25 mouse cellular contexts compared by ENCODE assay signal in genomic region chr3:46511157-46511556, GRCm38 (mm10).
A peak's percentile ranks its signal among the peaks of the same experiment; 100 is the strongest.
DNase-seq lines count a peak whose midpoint lies in the region; ATAC-seq and TF ChIP-seq lines count a peak whose summit lies in the region.
"Had no signal": no experiment of that assay in that cellular context is flagged by ENCODE, and none has a peak within 500 bp of the region (broad histone marks: within the 10 kb centered on the region; RNA-seq: fewer than 3 reads in every experiment).

No protein-coding gene starts in this region.

- H3K4me2 ChIP-seq in intestine, embryonic 14.5 days (ENCODE audit: low read length) = no peak overlapping the region
- no peak overlapping the region for H3K4me2 ChIP-seq in intestine, embryonic 16.5 days (ENCODE audit: low read depth, low read length)
- H3K4me2 ChIP-seq: embryonic facial prominence, embryonic 12.5 days; forebrain, embryonic 13.5 days; forebrain, embryonic 15.5 days had no signal

- H3K4me1 ChIP-seq in intestine, embryonic 14.5 days (replicated peaks; ENCODE audit: control insufficient read depth, insufficient read depth, low read length) = no peaks in the 10 kb centered on the region
- H3K4me1 ChIP-seq in intestine, embryonic 16.5 days (ENCODE audit: control insufficient read depth, insufficient read depth, low read length) = no peaks in the 10 kb centered on the region
- H3K4me1 ChIP-seq in ES-Bruce4 (ENCODE audit: control insufficient read depth, insufficient read depth, low read length) = no peaks in the 10 kb centered on the region
- H3K4me1 ChIP-seq: embryonic facial prominence, embryonic 10.5 days; embryonic facial prominence, embryonic 12.5 days; forebrain, embryonic 13.5 days; forebrain, embryonic 15.5 days had no signal

- no peak overlapping the region for H3K4me3 ChIP-seq in intestine, embryonic 14.5 days (ENCODE audit: low read depth, low read length)
- H3K4me3 ChIP-seq in intestine, embryonic 16.5 days (ENCODE audit: low read length) = no peak overlapping the region
- no peak overlapping the region for H3K4me3 ChIP-seq in ES-Bruce4 (ENCODE audit: low read depth, low read length)
- H3K4me3 ChIP-seq: embryonic facial prominence, embryonic 10.5 days; embryonic facial prominence, embryonic 12.5 days; forebrain, embryonic 13.5 days; forebrain, embryonic 15.5 days had no signal

- no peak for TF ChIP-seq EP300 in ES-Bruce4 (IDR thresholded peaks at IDR 0.05; ENCODE audit: insufficient read depth, low read depth, low read length)

- H3K36me3 ChIP-seq in intestine, embryonic 14.5 days (ENCODE audit: control insufficient read depth, insufficient read depth, low read length) = no peaks in the 10 kb centered on the region
- H3K36me3 ChIP-seq in intestine, embryonic 16.5 days (ENCODE audit: control insufficient read depth, insufficient read depth, low read length) = no peaks in the 10 kb centered on the region
- H3K36me3 ChIP-seq in ES-Bruce4 (ENCODE audit: control insufficient read depth, insufficient read depth, low read length, poor library complexity, severe bottlenecking) = no peaks in the 10 kb centered on the region
- H3K36me3 ChIP-seq: embryonic facial prominence, embryonic 10.5 days; embryonic facial prominence, embryonic 12.5 days; forebrain, embryonic 15.5 days; G1E had no signal

- no peaks in the 10 kb centered on the region for H3K27me3 ChIP-seq in intestine, embryonic 14.5 days (replicated peaks; ENCODE audit: control insufficient read depth, insufficient read depth, low read length)
- H3K27me3 ChIP-seq in intestine, embryonic 16.5 days (replicated peaks; ENCODE audit: control insufficient read depth, insufficient read depth, low read length) = no peaks in the 10 kb centered on the region
- H3K27me3 ChIP-seq in ES-Bruce4 (ENCODE audit: control insufficient read depth, insufficient read depth, low read length, poor library complexity, severe bottlenecking) = no peaks in the 10 kb centered on the region
- H3K27me3 ChIP-seq: CH12.LX; embryonic facial prominence, embryonic 12.5 days; forebrain, embryonic 13.5 days; forebrain, embryonic 15.5 days; Patski had no signal

- ATAC-seq in intestine, embryonic 14.5 days (replicated peaks; ENCODE audit: low FRiP score, low TSS enrichment, low read depth) = peak; percentile 71
- ATAC-seq in intestine, embryonic 16.5 days = no peak
- ATAC-seq: activated CD4-positive, CD25-positive, alpha-beta regulatory T cell, adult 4 months; CD4-positive, CD25-positive, alpha-beta regulatory T cell, adult 4 months; forebrain, embryonic 13.5 days; forebrain, embryonic 15.5 days; forebrain, postnatal 0 days; Patski had no signal

- no peak for TF ChIP-seq CTCF in ES-Bruce4 (IDR thresholded peaks at IDR 0.05; ENCODE audit: low read depth, low read length)

- no peak overlapping the region for H3K9ac ChIP-seq in intestine, embryonic 14.5 days (ENCODE audit: low read length)
- no peak overlapping the region for H3K9ac ChIP-seq in intestine, embryonic 16.5 days (ENCODE audit: low read depth, low read length)
- H3K9ac ChIP-seq in ES-Bruce4 (ENCODE audit: low read depth, poor library complexity, severe bottlenecking) = no peak overlapping the region
- H3K9ac ChIP-seq: embryonic facial prominence, embryonic 12.5 days; forebrain, embryonic 13.5 days; forebrain, embryonic 15.5 days; forebrain, postnatal 0 days had no signal

- H3K27ac ChIP-seq in intestine, embryonic 14.5 days (ENCODE audit: low read depth) = no peak overlapping the region
- no peak overlapping the region for H3K27ac ChIP-seq in intestine, embryonic 16.5 days (ENCODE audit: low read length)
- H3K27ac ChIP-seq in ES-Bruce4 (ENCODE audit: insufficient read depth, low read length) = peak overlapping the region; percentile 21; the same call in 1 of the 2 replicates
- H3K27ac ChIP-seq: embryonic facial prominence, embryonic 10.5 days; embryonic facial prominence, embryonic 12.5 days; forebrain, embryonic 13.5 days; forebrain, embryonic 15.5 days had no signal

- no peaks in the 10 kb centered on the region for H3K9me3 ChIP-seq in intestine, embryonic 14.5 days (ENCODE audit: control insufficient read depth, low read length)
- no peaks in the 10 kb centered on the region for H3K9me3 ChIP-seq in intestine, embryonic 16.5 days (ENCODE audit: control insufficient read depth, low read length)
- no peaks in the 10 kb centered on the region; the same call in 1 of the 2 replicates for H3K9me3 ChIP-seq in ES-Bruce4 (replicated peaks; ENCODE audit: control insufficient read depth, insufficient read depth, low read length, poor library complexity, severe bottlenecking)
- H3K9me3 ChIP-seq: embryonic facial prominence, embryonic 10.5 days; embryonic facial prominence, embryonic 12.5 days; forebrain, embryonic 13.5 days; forebrain, embryonic 15.5 days; G1E had no signal

- no peak for DNase-seq in intestine, embryonic 14.5 days (ENCODE audit: low spot score)
- peak; percentile 64 for DNase-seq in R1 (ENCODE audit: low read depth, low spot score)
- DNase-seq in left cerebral cortex, postnatal 10 days (ENCODE audit: extremely low spot score in 1 of 2, low spot score in 2 of 2) = no peak
- DNase-seq in heart, postnatal 36 days = no peak
- DNase-seq: adrenal gland, adult 8-10 months; adrenal gland, postnatal 14 days; adrenal gland, postnatal 36 days; B cell, adult 2 months; cerebellum, adult 11-12 months; cerebellum, adult 2 months; cerebellum, adult 9-10 months; cerebellum, postnatal 10 days; cerebellum, postnatal 25 days; forebrain, postnatal 0 days had no signal

- 65% methylated on average over 1 of the region's 1 CpGs for WGBS in intestine, embryonic 14.5 days
- WGBS in intestine, embryonic 16.5 days = 48% methylated on average over 1 of the region's 1 CpGs

- TF ChIP-seq POLR2A in ES-Bruce4 (IDR thresholded peaks at IDR 0.05; ENCODE audit: insufficient read depth, low read length) = no peak

- intact Hi-C loops in left cerebral cortex, postnatal 10 days (cut with DNase I) = no loop called here
- intact Hi-C loops in heart, postnatal 36 days (cut with DNase I) = no loop called here
